Mouse (Mus musculus) ES-Bruce4 (cell line): ENCODE measurements around the gene Ankfy1.

Source experiments
- EP300 ChIP-seq: IDR thresholded peaks from 2 replicates; pipeline ENCODE4 v1.6.1; 2011; ENCODE audit warnings: low read depth, low read length; ENCODE audit not compliant: insufficient read depth
- POLR2A ChIP-seq: IDR thresholded peaks from one replicate; pipeline ENCODE4 v1.8.1; 2011; ENCODE audit warnings: low read length; ENCODE audit not compliant: insufficient read depth

- TF ChIP-seq EP300 (no peak), POLR2A (no peak)
Measured at GRCm38 (mm10) chr11:72726023-72726422, 36.2 kb downstream of the Ankfy1 start.
